Mouse (Mus musculus) testis, adult 2 months (tissue): Measurements from ENCODE around the gene Ppfibp1.

Experiments
- CTCF ChIP-seq: fragments of 200-500 bp; IDR thresholded peaks from 2 replicates; pipeline ENCODE4 v1.5.1; 2012; ENCODE audit warnings: low read depth, mild to moderate bottlenecking, inconsistent platforms, low read length, moderate library complexity; ENCODE audit not compliant: control insufficient read depth, insufficient read depth, insufficient replicate concordance
- POLR2A ChIP-seq: fragments of 200-500 bp; IDR thresholded peaks from 2 replicates; pipeline ENCODE4 v1.6.1; 2012; ENCODE audit warnings: low read depth, mild to moderate bottlenecking, inconsistent platforms, low read length, moderate library complexity; ENCODE audit not compliant: control insufficient read depth

DNA sequence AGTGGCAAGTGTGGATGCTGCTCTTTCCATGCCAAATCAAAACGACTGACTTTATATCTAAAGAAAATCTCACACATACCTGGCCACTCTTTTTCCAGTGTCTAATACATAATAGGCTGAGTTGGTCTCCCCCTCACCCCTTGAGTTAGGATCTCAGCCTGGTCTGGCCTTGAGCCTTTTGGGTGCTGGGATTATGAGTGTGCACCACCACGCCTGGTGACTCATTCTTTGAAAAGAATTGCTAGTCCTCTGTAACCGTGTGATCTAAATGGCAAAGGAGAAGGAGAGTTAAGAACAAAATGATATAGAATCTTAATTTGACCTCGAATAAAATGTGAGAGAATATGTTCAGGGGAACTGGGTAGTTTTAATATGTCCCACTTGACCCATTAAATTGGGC is 129.6 kb downstream of the Ppfibp1 start:
- no peak for TF ChIP-seq CTCF
- no peak for TF ChIP-seq POLR2A
